Mouse (Mus musculus): ENCODE measurements at regions not wholly inside any gene's neighbourhood (a gene's known extent, or its start where the extent isn't known, plus 50 kb on each side); places are given as distances from the start of the nearest gene placed in this dataset.

- DNase-seq (ENCODE audit: low read depth, low spot score) = no peak
These were observed 521.6 kb upstream of the Cited2 start for GRCm38 (mm10) chr10:17201427-17201745.

GRCm38 (mm10) chr10:17202556-17203415 is 520.2 kb upstream of the Cited2 start:
- DNase-seq (ENCODE audit: low read depth, low spot score) = peak; percentile 41

GRCm38 (mm10) chr10:17203416-17204110 is 519.5 kb upstream of the Cited2 start:
- DNase-seq (ENCODE audit: low read depth, low spot score) = no peak

- no peak for DNase-seq (ENCODE audit: low read depth, low spot score)
These were observed 518.9 kb upstream of the Cited2 start for GRCm38 (mm10) chr10:17204153-17204552.

- DNase-seq (ENCODE audit: low read depth, low spot score) = peak; percentile 30
These were observed 510.3 kb upstream of the Cited2 start for GRCm38 (mm10) chr10:17212551-17213309.

- DNase-seq (ENCODE audit: low read depth, low spot score) = peak; percentile 65
These were observed 509.5 kb upstream of the Cited2 start for GRCm38 (mm10) chr10:17213310-17214064.

- DNase-seq (ENCODE audit: low read depth, low spot score) = no peak
These were observed 509.0 kb upstream of the Cited2 start for GRCm38 (mm10) chr10:17214065-17214440.

- no peak for DNase-seq (ENCODE audit: low read depth, low spot score)
These were observed 508.0 kb upstream of the Cited2 start for GRCm38 (mm10) chr10:17215029-17215428.

- no peak for DNase-seq (ENCODE audit: low read depth, low spot score)
These were observed 501.5 kb upstream of the Cited2 start for GRCm38 (mm10) chr10:17221495-17221894.

- DNase-seq (ENCODE audit: low read depth, low spot score) = no peak
These were observed 497.3 kb upstream of the Cited2 start for GRCm38 (mm10) chr10:17225727-17226126.

- peak; percentile 80 for DNase-seq (ENCODE audit: low read depth, low spot score)
These were observed 492.8 kb upstream of the Cited2 start for GRCm38 (mm10) chr10:17230040-17230818.

- no peak for DNase-seq (ENCODE audit: low read depth, low spot score)
These were observed 486.9 kb upstream of the Cited2 start for GRCm38 (mm10) chr10:17235955-17236650.

GRCm38 (mm10) chr10:17236761-17237160 is 486.3 kb upstream of the Cited2 start:
- no peak for DNase-seq (ENCODE audit: low read depth, low spot score)

GRCm38 (mm10) chr10:17237463-17237862 is 485.6 kb upstream of the Cited2 start:
- DNase-seq (ENCODE audit: low read depth, low spot score) = no peak

GRCm38 (mm10) chr10:17237918-17238850 is 484.8 kb upstream of the Cited2 start:
- no peak for DNase-seq (ENCODE audit: low read depth, low spot score)

- DNase-seq (ENCODE audit: low read depth, low spot score) = no peak
These were observed 474.7 kb upstream of the Cited2 start for GRCm38 (mm10) chr10:17248270-17248669.

GRCm38 (mm10) chr10:17253040-17253439 is 470.0 kb upstream of the Cited2 start:
- DNase-seq (ENCODE audit: low read depth, low spot score) = no peak

GRCm38 (mm10) chr10:17260154-17260553 is 462.9 kb upstream of the Cited2 start:
- DNase-seq (ENCODE audit: low read depth, low spot score) = no peak

- no peak for DNase-seq (ENCODE audit: low read depth, low spot score)
These were observed 462.4 kb upstream of the Cited2 start for GRCm38 (mm10) chr10:17260615-17261014.

All from mesoderm, embryonic 11.5 days (tissue).